Mouse (Mus musculus) cerebellum, postnatal 36 days (tissue): Measurements from ENCODE around the gene Sult3a2.
"Not testable (repeated sequence)": the region's sequence is repeated elsewhere in the genome, so short reads cannot be mapped to it uniquely, and the experiment has no call there.

Source experiments
- DNase-seq, 2 experiments: peaks; one replicate each; pipeline ENCODE4 v3.0.0; 2021 to 2022; ENCODE audit warnings: mixed read lengths in 2 of 2

Gene Sult3a2

DNA sequence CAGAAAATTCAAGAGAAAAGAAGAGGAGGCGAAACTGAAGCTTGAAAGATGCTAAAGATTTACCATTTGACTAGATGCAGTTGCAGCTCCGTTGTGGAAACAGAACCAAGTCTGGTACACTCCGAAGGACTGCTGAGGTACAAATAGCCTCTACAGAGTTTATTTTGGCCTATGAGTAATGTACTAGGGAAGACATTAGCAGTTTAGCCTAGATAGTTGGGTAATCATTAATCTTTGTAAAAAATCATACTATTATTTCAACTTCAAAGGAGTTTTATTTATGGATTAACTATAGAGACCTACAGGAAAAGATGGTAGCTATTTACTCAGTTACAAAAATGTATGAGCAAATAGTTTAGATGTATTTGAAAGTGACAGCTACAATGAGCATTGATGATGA is at the start of gene Sult3a2:
TSS of gene Sult3a2 (minus strand) at position 101 of the 400 bp plus-strand sequence.
- no peak for DNase-seq

DNA sequence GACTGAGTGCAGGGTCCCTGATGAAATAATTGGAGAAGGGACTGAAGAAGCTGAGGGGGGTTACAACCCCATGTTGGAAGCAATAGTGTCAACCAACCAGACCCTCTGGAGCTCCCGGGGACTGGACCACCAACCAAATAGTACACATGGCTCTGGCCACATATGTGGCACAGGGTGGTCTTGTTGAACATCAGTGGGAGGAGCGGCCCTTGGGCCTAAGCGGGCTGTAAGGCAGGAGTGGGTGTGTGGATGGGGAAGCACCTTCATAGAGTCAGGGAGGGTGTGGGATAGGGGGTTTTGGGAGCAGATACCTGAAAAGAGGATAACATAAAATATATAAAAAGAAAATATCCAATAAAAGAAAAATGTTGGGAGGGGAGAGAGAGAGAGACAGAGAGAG is 34.4 kb upstream of the Sult3a2 start:
- DNase-seq: no peak

- no peak for DNase-seq
These were observed 30.4 kb upstream of the Sult3a2 start for GRCm38 (mm10) chr10:33816923-33817322.

DNA sequence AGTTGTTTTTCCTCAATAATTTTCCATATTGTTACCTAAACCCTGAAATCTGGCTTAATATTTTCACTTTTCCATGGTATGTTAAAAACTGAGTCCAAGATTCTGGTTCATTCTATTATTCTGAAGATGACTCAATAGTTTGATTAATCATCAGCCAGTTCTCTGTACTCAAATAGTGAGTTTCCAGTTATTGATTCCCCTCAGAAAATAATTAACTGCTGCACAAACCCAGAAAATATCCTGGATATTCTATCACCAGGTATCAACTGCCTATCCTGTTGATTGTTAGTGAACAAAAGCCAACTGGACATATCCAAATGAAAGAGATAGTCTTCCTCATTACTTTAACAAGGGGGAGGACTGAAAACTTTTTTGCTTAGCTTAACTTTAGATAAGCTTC is 27.8 kb upstream of the Sult3a2 start:
- no peak for DNase-seq

DNA sequence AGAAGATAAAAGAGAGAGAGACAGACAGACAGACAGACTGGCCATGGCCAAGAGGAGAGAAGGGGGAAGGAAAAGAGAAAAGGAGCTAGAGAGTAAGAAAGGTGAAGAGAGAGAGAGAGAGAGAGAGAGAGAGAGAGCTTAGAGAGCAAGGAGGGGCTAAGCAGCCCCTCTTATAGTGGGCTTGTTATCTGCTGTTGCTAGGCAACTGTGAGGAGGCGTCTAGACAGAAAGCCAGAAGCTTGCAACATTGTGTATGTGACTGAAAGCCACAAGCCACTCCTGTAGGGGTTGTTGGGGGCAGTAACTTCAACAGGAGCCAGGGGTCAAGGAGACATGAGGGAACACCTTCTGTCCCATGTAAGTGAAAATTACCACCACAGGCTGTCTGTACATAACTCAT is 25.3 kb upstream of the Sult3a2 start:
- no peak for DNase-seq

DNA sequence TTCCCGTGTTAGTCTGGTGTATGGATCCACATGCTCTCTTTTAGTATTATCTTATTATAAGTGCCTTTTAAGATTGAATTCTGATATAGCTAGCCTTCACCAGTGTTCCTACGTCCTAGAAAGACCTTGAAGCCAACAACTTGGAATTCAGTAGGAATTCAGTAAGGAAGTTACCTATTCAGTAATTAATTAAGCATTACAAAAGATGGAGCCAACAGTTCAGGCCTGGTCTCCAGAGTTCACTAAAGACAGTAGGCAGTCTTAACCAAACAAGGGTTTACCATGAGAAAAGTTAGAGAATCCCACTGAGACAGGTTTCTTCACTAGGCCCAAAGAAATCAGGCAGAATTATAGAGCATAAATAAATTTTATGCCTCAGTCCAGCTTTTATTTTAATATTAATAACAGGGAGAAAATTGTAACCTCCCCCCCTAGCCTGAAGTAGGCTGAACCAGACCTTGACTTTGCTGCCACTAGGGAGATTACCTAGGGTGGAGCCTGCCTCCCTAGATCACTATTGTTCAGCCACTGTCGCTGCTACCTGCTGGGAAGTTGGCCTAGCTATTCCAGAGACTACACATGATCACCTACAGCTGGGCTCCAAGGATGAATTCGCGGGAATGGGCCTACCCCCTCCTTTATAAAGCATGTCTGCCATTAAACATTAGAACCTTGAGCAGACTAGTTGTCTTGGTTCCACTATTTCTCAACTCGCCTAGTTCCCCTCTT is 10.9 kb upstream of the Sult3a2 start:
- not testable (repeated sequence) for DNase-seq

- DNase-seq: not testable (repeated sequence)
These were observed 9.9 kb upstream of the Sult3a2 start for GRCm38 (mm10) chr10:33796269-33796915.

DNA sequence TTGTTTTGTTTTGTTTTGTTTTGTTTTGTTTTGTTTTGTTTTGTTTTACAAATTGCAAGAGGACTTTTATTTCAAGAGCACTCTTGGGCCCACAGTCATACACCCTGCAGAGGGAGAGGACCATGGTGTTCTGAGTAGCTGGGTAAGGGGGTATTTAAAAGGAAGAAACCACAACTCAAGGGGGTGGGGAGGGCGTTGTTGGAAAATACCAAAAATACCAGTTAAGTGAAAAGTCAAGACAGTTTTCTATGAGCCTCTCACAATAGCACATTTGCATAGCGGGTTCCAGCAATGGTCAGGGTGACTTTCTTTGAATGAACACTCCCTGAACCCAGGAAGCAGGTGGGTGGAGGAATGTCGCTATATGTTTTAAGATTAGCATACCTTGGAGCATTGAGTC is 5.7 kb upstream of the Sult3a2 start:
- not testable (repeated sequence) for DNase-seq

GRCm38 (mm10) chr10:33787541-33787940 is 1.0 kb upstream of the Sult3a2 start:
- DNase-seq: no peak

- not testable (repeated sequence) for DNase-seq
These were observed 51.3 kb downstream of the Sult3a2 start for GRCm38 (mm10) chr10:33735251-33735650.

- DNase-seq: no peak
These were observed 53.3 kb downstream of the Sult3a2 start for GRCm38 (mm10) chr10:33733241-33733640.

GRCm38 (mm10) chr10:33732409-33733185 is 53.9 kb downstream of the Sult3a2 start:
- no peak for DNase-seq

- DNase-seq: no peak
These were observed 62.7 kb downstream of the Sult3a2 start for GRCm38 (mm10) chr10:33723764-33724163.

GRCm38 (mm10) chr10:33721827-33722438 is 64.6 kb downstream of the Sult3a2 start:
- DNase-seq: no peak
